Mouse (Mus musculus) brain, embryonic 14.5 days (tissue): ENCODE data around the gene 1700067P10Rik.

Source experiments
- CTCF ChIP-seq: fragments of 200-500 bp; IDR thresholded peaks from 2 replicates; pipeline ENCODE4 v1.5.1; 2012; ENCODE audit warnings: inconsistent platforms, mild to moderate bottlenecking, moderate library complexity, borderline replicate concordance; ENCODE audit not compliant: insufficient read depth, insufficient read length; ENCODE audit errors: extremely low read depth
- POLR2A ChIP-seq: fragments of 200-500 bp; IDR thresholded peaks from 2 replicates; pipeline ENCODE4 v1.6.1; 2012; ENCODE audit warnings: mild to moderate bottlenecking, inconsistent platforms, borderline replicate concordance; ENCODE audit not compliant: poor library complexity, insufficient read depth, insufficient read length, severe bottlenecking; ENCODE audit errors: extremely low read depth

DNA sequence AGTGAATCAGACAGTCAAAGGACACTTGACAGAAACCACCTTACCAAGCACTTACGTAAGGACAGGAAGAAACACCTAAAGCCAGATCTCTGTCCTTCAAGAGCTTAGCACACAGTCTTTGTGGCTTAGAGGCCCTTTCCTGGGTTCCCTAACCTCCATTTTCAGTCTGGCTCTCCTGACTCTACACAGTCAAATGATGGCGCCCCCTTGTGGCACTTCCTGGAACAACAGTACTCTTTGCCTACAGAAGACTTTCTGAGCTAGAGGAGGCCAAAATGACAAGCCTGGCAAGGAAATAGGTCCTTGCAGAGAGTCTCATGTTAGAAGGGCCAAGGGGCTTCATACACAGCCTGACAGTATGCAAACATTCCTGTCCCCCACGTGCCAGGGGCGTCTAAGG, 43.5 kb upstream of the 1700067P10Rik start:
- TF ChIP-seq CTCF (peak; percentile 70; the same call in 1 of the 2 replicates), POLR2A (no peak)
